In the genomic region with DNA sequence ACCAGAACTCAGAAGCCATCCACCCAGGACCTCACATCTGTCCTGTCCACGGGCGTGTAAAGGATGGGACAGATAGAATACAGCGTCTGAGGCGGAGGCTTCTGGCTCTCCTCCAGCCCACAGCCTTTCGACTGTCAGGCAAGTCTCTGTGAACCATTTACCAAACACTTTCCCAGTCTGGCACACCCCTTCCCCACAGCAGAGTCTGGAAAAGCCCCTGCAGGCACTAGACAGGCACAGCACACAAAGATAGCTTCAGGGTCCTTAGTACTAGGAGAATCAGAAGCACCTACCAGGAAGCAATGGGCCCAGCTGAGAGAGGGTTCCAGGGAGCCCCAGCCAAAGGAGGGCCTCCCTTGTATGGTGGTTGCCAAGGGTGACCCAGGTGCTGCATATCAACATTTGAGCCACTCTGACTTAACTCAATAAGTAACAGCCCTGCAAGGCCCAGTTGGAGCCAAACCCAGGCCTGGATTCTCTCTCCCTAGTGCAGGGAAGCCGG, we compare ENCODE assay signal across 9 mouse cellular contexts. TPM values are rescaled to one million over a fixed set of nuclear protein-coding genes. Genes with fewer than 3 reads are reported as not detected.
DNase-seq lines count a peak whose midpoint lies in the region; ATAC-seq lines count a peak whose summit lies in the region.
"Had no signal": no experiment of that assay in that cellular context is flagged by ENCODE, and none has a peak within 500 bp of the region (broad histone marks: within the 10 kb centered on the region; RNA-seq: fewer than 3 reads in every experiment).

No protein-coding gene starts in this region.

- H3K4me2 ChIP-seq in liver, embryonic 12.5 days = no peak overlapping the region
- H3K4me2 ChIP-seq in embryonic facial prominence, embryonic 12.5 days (replicated peaks) = peak overlapping the region; percentile 35
- H3K4me2 ChIP-seq in midbrain, embryonic 14.5 days (ENCODE audit: low read length) = no peak overlapping the region
- H3K4me2 ChIP-seq: liver, embryonic 15.5 days had no signal

- DNase-seq in liver = peak; percentile 26
- peak; percentile 57 to 60 for DNase-seq in heart, postnatal 14 days
- peak; percentile 81 for DNase-seq in kidney, postnatal 14 days
- peak; percentile 40 for DNase-seq in midbrain, embryonic 14.5 days
- DNase-seq in cerebellum, adult 9-10 months = no peak
- DNase-seq in frontal cortex, postnatal 10 days (ENCODE audit: low spot score in 2 of 2) = no peak

- intact Hi-C loops in heart, postnatal 14 days (cut with DNase I) = no loop called here

- H3K9me3 ChIP-seq in liver, embryonic 12.5 days (replicated peaks) = no peaks in the 10 kb centered on the region
- H3K9me3 ChIP-seq in embryonic facial prominence, embryonic 12.5 days = no peaks in the 10 kb centered on the region
- no peaks in the 10 kb centered on the region for H3K9me3 ChIP-seq in midbrain, embryonic 14.5 days (ENCODE audit: control insufficient read depth, low read length)
- H3K9me3 ChIP-seq: liver, embryonic 15.5 days had no signal

- no peak overlapping the region for H3K27ac ChIP-seq in liver, embryonic 12.5 days
- peak overlapping the region; percentile 85 for H3K27ac ChIP-seq in embryonic facial prominence, embryonic 12.5 days
- H3K27ac ChIP-seq in midbrain, embryonic 14.5 days (replicated peaks; ENCODE audit: low read depth, low read length) = peak overlapping the region; percentile 41
- H3K27ac ChIP-seq: liver, embryonic 15.5 days had no signal

- 52% methylated on average over 6 of the region's 6 CpGs for WGBS in liver, embryonic 12.5 days (ENCODE audit: insufficient replicate concordance)
- 26% methylated on average over 6 of the region's 6 CpGs for WGBS in embryonic facial prominence, embryonic 12.5 days
- WGBS in midbrain, embryonic 14.5 days = 44% methylated on average over 6 of the region's 6 CpGs

- H3K27me3 ChIP-seq in liver, embryonic 12.5 days (replicated peaks) = peaks cover 6% of the 10 kb centered on the region
- H3K27me3 ChIP-seq in embryonic facial prominence, embryonic 12.5 days = no peaks in the 10 kb centered on the region
- H3K27me3 ChIP-seq in midbrain, embryonic 14.5 days (ENCODE audit: control insufficient read depth, insufficient read depth, low read length) = no peaks in the 10 kb centered on the region
- H3K27me3 ChIP-seq: liver, embryonic 15.5 days had no signal

- no peak for ATAC-seq in liver, embryonic 12.5 days
- peak; percentile 80 for ATAC-seq in embryonic facial prominence, embryonic 12.5 days (ENCODE audit: insufficient number of reproducible peaks, insufficient read depth, low FRiP score, low TSS enrichment)
- no peak for ATAC-seq in midbrain, embryonic 14.5 days (ENCODE audit: low FRiP score, low TSS enrichment)

- no peaks in the 10 kb centered on the region for H3K36me3 ChIP-seq in liver, embryonic 12.5 days
- H3K36me3 ChIP-seq in embryonic facial prominence, embryonic 12.5 days = no peaks in the 10 kb centered on the region
- no peaks in the 10 kb centered on the region for H3K36me3 ChIP-seq in midbrain, embryonic 14.5 days (ENCODE audit: control insufficient read depth, insufficient read depth, low read length)
- H3K36me3 ChIP-seq: liver, embryonic 15.5 days had no signal

- H3K4me3 ChIP-seq in liver, embryonic 12.5 days = no peak overlapping the region
- H3K4me3 ChIP-seq in embryonic facial prominence, embryonic 12.5 days = peak overlapping the region; percentile 18; the same call in 1 of the 2 replicates
- no peak overlapping the region for H3K4me3 ChIP-seq in midbrain, embryonic 14.5 days (replicated peaks; ENCODE audit: low read depth, low read length)
- H3K4me3 ChIP-seq: liver, embryonic 15.5 days had no signal

- H3K9ac ChIP-seq in liver, embryonic 12.5 days = no peak overlapping the region
- no peak overlapping the region; the same call in 1 of the 2 replicates for H3K9ac ChIP-seq in embryonic facial prominence, embryonic 12.5 days
- no peak overlapping the region for H3K9ac ChIP-seq in midbrain, embryonic 14.5 days (replicated peaks; ENCODE audit: low read length)
- H3K9ac ChIP-seq: liver, embryonic 15.5 days had no signal

- peaks cover 27% of the 10 kb centered on the region for H3K4me1 ChIP-seq in liver, embryonic 12.5 days
- H3K4me1 ChIP-seq in embryonic facial prominence, embryonic 12.5 days = peaks cover 37% of the 10 kb centered on the region
- H3K4me1 ChIP-seq in midbrain, embryonic 14.5 days (ENCODE audit: control insufficient read depth, insufficient read depth, low read length) = peaks cover 8% of the 10 kb centered on the region; the same call in 1 of the 2 replicates

RNA-seq across cellular contexts. Expression of gene Rph3al, which starts 0.8 kb away (rescaled TPM):
- 0.57 and 0.68 TPM in 2 replicates for polyA plus RNA-seq in liver, embryonic 12.5 days (2016; fragmentation: Nextera tagmentation; extraction: Ambion mirVana)
- polyA plus RNA-seq in embryonic facial prominence, embryonic 12.5 days (2016; fragmentation: Nextera tagmentation; extraction: Ambion mirVana) = 3.7 TPM in 2 replicates
- 10 to 100 TPM; 12.8 to 16.6 TPM for total RNA-seq in heart, postnatal 14 days (2021)
- polyA plus RNA-seq in midbrain, embryonic 14.5 days (2014; fragmentation: Nextera tagmentation; extraction: Ambion mirVana) = 1.6 and 2.3 TPM in 2 replicates

Comparison
In these comparisons a context has a peak if more than half of its experiments do, and no peak if none do; other contexts are left out.
1. DNase-seq: peak in liver (single experiment), heart, postnatal 14 days (2 of 2), kidney, postnatal 14 days (single experiment) and midbrain, embryonic 14.5 days (single experiment); none in cerebellum, adult 9-10 months (single experiment) and frontal cortex, postnatal 10 days (0 of 2).